In genomic region chrX:140956959-140957358, GRCm38 (mm10) we compare ENCODE assay signal across 8 mouse cellular contexts. TPM values are rescaled to one million over a fixed set of nuclear protein-coding genes. Genes with fewer than 3 reads are reported as not detected.
DNase-seq lines count a peak whose midpoint lies in the region; ATAC-seq and TF ChIP-seq lines count a peak whose summit lies in the region.

No protein-coding gene starts in this region.

- peak overlapping the region; percentile 72 for H3K4me2 ChIP-seq in liver, embryonic 14.5 days (ENCODE audit: low read depth)

- TF ChIP-seq POLR2A in thymus, adult 2 months (IDR thresholded peaks at IDR 0.05; ENCODE audit: control insufficient read depth, extremely low read depth, insufficient read depth, low read length, poor library complexity): no peak

- 3% methylated on average over 5 of the region's 5 CpGs for WGBS in thymus, adult 2 months
- WGBS in liver, embryonic 14.5 days (ENCODE audit: insufficient replicate concordance): 17% methylated on average over 5 of the region's 5 CpGs

- no peaks in the 10 kb centered on the region for H3K27me3 ChIP-seq in thymus, adult 2 months (ENCODE audit: control insufficient read depth, insufficient read depth, low read length)
- no peaks in the 10 kb centered on the region for H3K27me3 ChIP-seq in liver, embryonic 14.5 days (ENCODE audit: control insufficient read depth, insufficient read depth, low read length)

- no peaks in the 10 kb centered on the region for H3K9me3 ChIP-seq in liver, embryonic 14.5 days (ENCODE audit: control insufficient read depth, low read length)

- ATAC-seq in cerebellum, adult (ENCODE audit: insufficient number of reproducible peaks, low FRiP score, low TSS enrichment): peak; percentile 80
- ATAC-seq in liver, embryonic 14.5 days (ENCODE audit: insufficient read depth): peak; percentile 34

- no peak for DNase-seq in cerebellum, adult 11-12 months
- no peak for DNase-seq in thymus, adult 2 months
- no peak for DNase-seq in thymus, postnatal 0 days (ENCODE audit: low spot score)
- peak in 1 of 3 experiments; percentile 2 for DNase-seq in liver, embryonic 14.5 days (ENCODE audit: low read depth in 3 of 3, low spot score in 3 of 3)
- no peak for DNase-seq in ovary, postnatal 10 days (ENCODE audit: low spot score)
- DNase-seq in natural killer cell, adult 2 months (ENCODE audit: low spot score in 2 of 2): no peak
- no peak for DNase-seq in adrenal gland, adult 2 months

- H3K4me1 ChIP-seq in thymus, adult 2 months (replicated peaks; ENCODE audit: control insufficient read depth, insufficient read depth, low read length): no peaks in the 10 kb centered on the region
- H3K4me1 ChIP-seq in liver, embryonic 14.5 days (replicated peaks; ENCODE audit: control insufficient read depth in 2 of 2, insufficient read depth in 2 of 2, low read length in 1 of 2): peaks cover 0 to 8% of the 10 kb centered on the region in 2 experiments; a peak in 2 of 4 replicates

- peak overlapping the region; percentile 87 for H3K4me3 ChIP-seq in thymus, adult 2 months (ENCODE audit: control insufficient read depth, insufficient read depth, low read length)
- H3K4me3 ChIP-seq in liver, embryonic 14.5 days (ENCODE audit: insufficient read depth in 1 of 2, low read depth in 2 of 2, low read length in 2 of 2): peak overlapping the region; percentile 66 to 98

- peak overlapping the region; percentile 64 for H3K9ac ChIP-seq in liver, embryonic 14.5 days (replicated peaks)

- TF ChIP-seq EP300 in liver, embryonic 14.5 days (IDR thresholded peaks at IDR 0.05; ENCODE audit: low read depth): no peak

- TF ChIP-seq CTCF in thymus, adult 2 months (IDR thresholded peaks at IDR 0.05; ENCODE audit: borderline replicate concordance, control insufficient read depth, extremely low read depth, insufficient read depth, low read length, poor library complexity): no peak
- TF ChIP-seq CTCF in liver, embryonic 14.5 days (IDR thresholded peaks at IDR 0.05; ENCODE audit: low read depth): no peak

- H3K36me3 ChIP-seq in thymus, adult 2 months (ENCODE audit: control insufficient read depth, insufficient read depth, low read length): no peaks in the 10 kb centered on the region
- no peaks in the 10 kb centered on the region for H3K36me3 ChIP-seq in liver, embryonic 14.5 days (replicated peaks; ENCODE audit: control insufficient read depth, insufficient read depth, low read depth)

- no peak overlapping the region for H3K27ac ChIP-seq in thymus, adult 2 months (ENCODE audit: control insufficient read depth, insufficient read depth, low read length)
- H3K27ac ChIP-seq in liver, embryonic 14.5 days: no peak overlapping the region; the same call in 1 of the 2 replicates

RNA-seq across cellular contexts. Expression of gene Atg4a, which starts 0.3 kb away (rescaled TPM):
- 6.5 and 7.3 TPM in 2 replicates for polyA plus RNA-seq in thymus, adult 2 months (2012; rRNA removed)
- 31.0 and 32.9 TPM in 2 replicates for polyA plus RNA-seq in thymus, postnatal 0 days (2015; fragmentation: Nextera tagmentation; extraction: Ambion mirVana)
- polyA plus RNA-seq in liver, embryonic 14.5 days (2012; rRNA removed): 7.8 and 11.2 TPM in 2 replicates
- 27.9 and 30.6 TPM in 2 replicates for polyA plus RNA-seq in liver, embryonic 14.5 days (2014; fragmentation: Nextera tagmentation; extraction: Ambion mirVana)
- total RNA-seq in adrenal gland, adult 2 months (2021): 10 to 100 TPM; 12.3 to 13.2 TPM
- polyA plus RNA-seq in adrenal gland, adult 2 months (2012; rRNA removed): 0.94 and 1.4 TPM in 2 replicates

RNA-seq across cellular contexts. Expression of gene Psmd10, which starts 0.4 kb away (rescaled TPM):
- polyA plus RNA-seq in thymus, adult 2 months (2012; rRNA removed): 6.8 and 8.0 TPM in 2 replicates
- polyA plus RNA-seq in thymus, postnatal 0 days (2015; fragmentation: Nextera tagmentation; extraction: Ambion mirVana): 63.2 and 67.8 TPM in 2 replicates
- polyA plus RNA-seq in liver, embryonic 14.5 days (2012; rRNA removed): 11.5 and 16.8 TPM in 2 replicates
- polyA plus RNA-seq in liver, embryonic 14.5 days (2014; fragmentation: Nextera tagmentation; extraction: Ambion mirVana): 39.1 and 39.4 TPM in 2 replicates
- total RNA-seq in adrenal gland, adult 2 months (2021): 10 to 100 TPM; 27.1 to 29.8 TPM
- polyA plus RNA-seq in adrenal gland, adult 2 months (2012; rRNA removed): 0.95 and 1.1 TPM in 2 replicates

RNA-seq across cellular contexts. Expression of gene Vsig1, which starts 49.6 kb away (rescaled TPM):
- polyA plus RNA-seq in thymus, adult 2 months (2012; rRNA removed): 0.10 and 0.15 TPM in 2 replicates
- polyA plus RNA-seq in thymus, postnatal 0 days (2015; fragmentation: Nextera tagmentation; extraction: Ambion mirVana): 0.14 and 0.20 TPM in 2 replicates
- polyA plus RNA-seq in liver, embryonic 14.5 days (2012; rRNA removed): 0.03 TPM in 1 of 2 replicates, not detected in the other
- polyA plus RNA-seq in liver, embryonic 14.5 days (2014; fragmentation: Nextera tagmentation; extraction: Ambion mirVana): 0.04 TPM in 1 of 2 replicates, not detected in the other
- not detected for total RNA-seq in adrenal gland, adult 2 months (2021)
- not detected in 2 replicates for polyA plus RNA-seq in adrenal gland, adult 2 months (2012; rRNA removed)
